Mouse (Mus musculus): ENCODE data around the gene Rpn1. TPM values are rescaled to one million over a fixed set of nuclear protein-coding genes. Genes with fewer than 3 reads are reported as not detected.

Gene Rpn1
- total RNA-seq, 2 experiments from 2014 or later = 123 to 205 TPM

GRCm38 (mm10) chr6:88152127-88152705, 67.9 kb downstream of the Rpn1 start:
- no peak for ATAC-seq (replicated peaks; ENCODE audit: low FRiP score, low TSS enrichment, poor library complexity, severe bottlenecking)

DNA sequence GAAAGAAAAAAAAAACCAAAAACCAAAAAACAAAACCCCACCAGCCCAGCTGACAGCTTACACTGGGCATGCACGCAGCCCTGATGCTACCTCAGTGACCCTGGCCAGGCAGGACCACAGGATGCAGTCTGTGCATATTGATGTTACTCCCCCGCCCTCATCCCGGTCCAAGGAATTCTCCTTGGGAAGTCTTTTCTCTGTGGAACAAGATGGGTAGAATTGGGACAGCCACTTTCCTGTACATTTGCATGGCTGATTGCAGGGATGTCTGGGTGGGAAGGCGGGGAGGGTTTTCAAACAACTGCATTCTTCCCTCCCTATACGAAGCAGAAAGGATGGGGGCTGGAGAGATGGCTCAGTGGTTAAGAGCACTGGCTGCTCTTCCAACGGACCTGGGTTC, 68.7 kb downstream of the Rpn1 start:
- no peak for ATAC-seq (replicated peaks; ENCODE audit: low FRiP score, low TSS enrichment, poor library complexity, severe bottlenecking)

Other genes with a start within 250 kb of the Rpn1 start
- 0.81 and 3.3 TPM in 2 replicates for gene Gm45140, start 248.7 kb upstream of the Rpn1 start, total RNA-seq (2014; fragmentation: Nextera tagmentation)
- 18.3 and 19.5 TPM in 2 replicates for gene Gm45140, start 248.7 kb upstream of the Rpn1 start, total RNA-seq (2017)
- 85.1 and 88.1 TPM in 2 replicates for gene Isy1, start 245.7 kb upstream of the Rpn1 start, total RNA-seq (2014; fragmentation: Nextera tagmentation)
- 228 and 235 TPM in 2 replicates for gene Isy1, start 245.7 kb upstream of the Rpn1 start, total RNA-seq (2017)
- gene Cnbp, start 233.4 kb upstream of the Rpn1 start, total RNA-seq (2014; fragmentation: Nextera tagmentation) = 524 and 599 TPM in 2 replicates
- gene Cnbp, start 233.4 kb upstream of the Rpn1 start, total RNA-seq (2017) = 1,213 and 1,503 TPM in 2 replicates
- gene Copg1, start 196.7 kb upstream of the Rpn1 start, total RNA-seq (2014; fragmentation: Nextera tagmentation) = 76.8 and 84.9 TPM in 2 replicates
- 53.1 and 63.4 TPM in 2 replicates for gene Copg1, start 196.7 kb upstream of the Rpn1 start, total RNA-seq (2017)
- 28.3 and 32.4 TPM in 2 replicates for gene Hmces, start 170.5 kb upstream of the Rpn1 start, total RNA-seq (2014; fragmentation: Nextera tagmentation)
- gene Hmces, start 170.5 kb upstream of the Rpn1 start, total RNA-seq (2017) = 32.0 and 34.1 TPM in 2 replicates
- 3.0 and 6.1 TPM in 2 replicates for gene H1fx, start 102.8 kb upstream of the Rpn1 start, total RNA-seq (2014; fragmentation: Nextera tagmentation)
- 0.95 and 2.3 TPM in 2 replicates for gene H1fx, start 102.8 kb upstream of the Rpn1 start, total RNA-seq (2017)
- 158 and 182 TPM in 2 replicates for gene Rab7, start 39.2 kb upstream of the Rpn1 start, total RNA-seq (2014; fragmentation: Nextera tagmentation)
- gene Rab7, start 39.2 kb upstream of the Rpn1 start, total RNA-seq (2017) = 59.7 and 68.5 TPM in 2 replicates
- 101 and 116 TPM in 2 replicates for gene Gata2, start 109.4 kb downstream of the Rpn1 start, total RNA-seq (2014; fragmentation: Nextera tagmentation)
- 37.4 and 48.8 TPM in 2 replicates for gene Gata2, start 109.4 kb downstream of the Rpn1 start, total RNA-seq (2017)
- not detected in 2 replicates for gene Dnajb8, start 137.8 kb downstream of the Rpn1 start, total RNA-seq (2014; fragmentation: Nextera tagmentation)
- gene Dnajb8, start 137.8 kb downstream of the Rpn1 start, total RNA-seq (2017) = not detected in 2 replicates

All from megakaryocyte-erythroid progenitor cell, adult 5-6 weeks (primary cell).